Mouse (Mus musculus): ENCODE data around the gene Matk. TPM values are rescaled to one million over a fixed set of nuclear protein-coding genes. Genes with fewer than 3 reads are reported as not detected.

Matk gene
- total RNA-seq, 1 experiment = 0.85 TPM

- no peak overlapping the region for H3K4me3 ChIP-seq (ENCODE audit: insufficient read depth in 1 of 2, low read depth in 1 of 2, low read length in 2 of 2, poor library complexity in 1 of 2, severe bottlenecking in 1 of 2)
- no peaks in the 10 kb centered on the region for H3K9me3 ChIP-seq (ENCODE audit: control insufficient read depth, insufficient read depth, low read depth, low read length)
- TF ChIP-seq ZC3H11A (IDR thresholded peaks at IDR 0.05; ENCODE audit: borderline replicate concordance, low read depth, low read length) (no peak), HCFC1 (IDR thresholded peaks at IDR 0.05; ENCODE audit: borderline replicate concordance, insufficient read depth, low read length) (no peak), ZNF384 (IDR thresholded peaks at IDR 0.05; ENCODE audit: low read depth, low read length) (no peak), CHD2 (IDR thresholded peaks at IDR 0.05; ENCODE audit: low read depth, low read length) (no peak), MAFK (IDR thresholded peaks at IDR 0.05; ENCODE audit: insufficient read depth, low read depth, low read length) (no peak)
- H3K27ac ChIP-seq (ENCODE audit: insufficient read depth, low read depth, low read length, poor library complexity, severe bottlenecking) = no peak overlapping the region
- H3K4me1 ChIP-seq (ENCODE audit: control insufficient read depth in 2 of 2, insufficient read depth in 2 of 2, low read length in 2 of 2, poor library complexity in 1 of 2) = peaks cover 0 to 21% of the 10 kb centered on the region in 2 experiments; a peak in 2 of 4 replicates
- no peak for DNase-seq (ENCODE audit: low read depth, low spot score)
- in situ Hi-C loops (cut with MboI; ENCODE audit: low sequenced_read_pairs in 2 of 2, unreplicated experiment in 2 of 2) = no loop called here
- H3K36me3 ChIP-seq (ENCODE audit: control insufficient read depth, insufficient read depth, low read length, poor library complexity, severe bottlenecking) = peaks cover 5% of the 10 kb centered on the region; the same call in 1 of the 2 replicates
- no peak overlapping the region for H3K9ac ChIP-seq (ENCODE audit: insufficient read depth, low read depth, low read length, poor library complexity, severe bottlenecking)
Observed at GRCm38 (mm10) chr10:81297246-81297645, 44.5 kb downstream of the Matk start.

GRCm38 (mm10) chr10:81297845-81298244, 45.1 kb downstream of the Matk start:
- H3K4me1 ChIP-seq (ENCODE audit: control insufficient read depth in 2 of 2, insufficient read depth in 2 of 2, low read length in 2 of 2, poor library complexity in 1 of 2) = peaks cover 0 to 21% of the 10 kb centered on the region in 2 experiments; a peak in 2 of 4 replicates
- H3K9me3 ChIP-seq (ENCODE audit: control insufficient read depth, insufficient read depth, low read depth, low read length) = no peaks in the 10 kb centered on the region
- peaks cover 5% of the 10 kb centered on the region; the same call in 1 of the 2 replicates for H3K36me3 ChIP-seq (ENCODE audit: control insufficient read depth, insufficient read depth, low read length, poor library complexity, severe bottlenecking)
- H3K27ac ChIP-seq (ENCODE audit: insufficient read depth, low read depth, low read length, poor library complexity, severe bottlenecking) = no peak overlapping the region
- H3K9ac ChIP-seq (ENCODE audit: insufficient read depth, low read depth, low read length, poor library complexity, severe bottlenecking) = no peak overlapping the region
- DNase-seq (ENCODE audit: low read depth, low spot score) = no peak
- H3K4me3 ChIP-seq (ENCODE audit: insufficient read depth in 1 of 2, low read depth in 1 of 2, low read length in 2 of 2, poor library complexity in 1 of 2, severe bottlenecking in 1 of 2) = no peak overlapping the region
- in situ Hi-C loops (cut with MboI; ENCODE audit: low sequenced_read_pairs in 2 of 2, unreplicated experiment in 2 of 2) = no loop called here
- TF ChIP-seq MAFK (IDR thresholded peaks at IDR 0.05; ENCODE audit: insufficient read depth, low read depth, low read length) = no peak
- TF ChIP-seq CHD2 (IDR thresholded peaks at IDR 0.05; ENCODE audit: low read depth, low read length) = no peak
- no peak for TF ChIP-seq ZNF384 (IDR thresholded peaks at IDR 0.05; ENCODE audit: low read depth, low read length)
- no peak for TF ChIP-seq ZC3H11A (IDR thresholded peaks at IDR 0.05; ENCODE audit: borderline replicate concordance, low read depth, low read length)
- TF ChIP-seq HCFC1 (IDR thresholded peaks at IDR 0.05; ENCODE audit: borderline replicate concordance, insufficient read depth, low read length) = no peak

GRCm38 (mm10) chr10:81298369-81299100, 45.8 kb downstream of the Matk start:
- Histone ChIP-seq H3K9ac (ENCODE audit: insufficient read depth, low read depth, low read length, poor library complexity, severe bottlenecking) (no peak overlapping the region), H3K4me3 (ENCODE audit: insufficient read depth in 1 of 2, low read depth in 1 of 2, low read length in 2 of 2, poor library complexity in 1 of 2, severe bottlenecking in 1 of 2) (no peak overlapping the region), H3K9me3 (ENCODE audit: control insufficient read depth, insufficient read depth, low read depth, low read length) (no peaks in the 10 kb centered on the region), H3K36me3 (ENCODE audit: control insufficient read depth, insufficient read depth, low read length, poor library complexity, severe bottlenecking) (peaks cover 5% of the 10 kb centered on the region; the same call in 1 of the 2 replicates), H3K27ac (ENCODE audit: insufficient read depth, low read depth, low read length, poor library complexity, severe bottlenecking) (no peak overlapping the region), H3K4me1 (ENCODE audit: control insufficient read depth in 2 of 2, insufficient read depth in 2 of 2, low read length in 2 of 2, poor library complexity in 1 of 2) (peaks cover 0 to 27% of the 10 kb centered on the region in 2 experiments; a peak in 2 of 4 replicates)
- TF ChIP-seq ZNF384 (IDR thresholded peaks at IDR 0.05; ENCODE audit: low read depth, low read length) = no peak
- in situ Hi-C loops (cut with MboI; ENCODE audit: low sequenced_read_pairs in 2 of 2, unreplicated experiment in 2 of 2) = no loop called here
- DNase-seq (ENCODE audit: low read depth, low spot score) = no peak

- in situ Hi-C loops (cut with MboI; ENCODE audit: low sequenced_read_pairs in 2 of 2, unreplicated experiment in 2 of 2) = no loop called here
- peaks cover 0 to 19% of the 10 kb centered on the region in 2 experiments; a peak in 1 of 4 replicates for H3K4me1 ChIP-seq (ENCODE audit: control insufficient read depth in 2 of 2, insufficient read depth in 2 of 2, low read length in 2 of 2, poor library complexity in 1 of 2)
- no peak for DNase-seq (ENCODE audit: low read depth, low spot score)
- H3K36me3 ChIP-seq (ENCODE audit: control insufficient read depth, insufficient read depth, low read length, poor library complexity, severe bottlenecking) = peaks cover 5% of the 10 kb centered on the region; the same call in 1 of the 2 replicates
- H3K9me3 ChIP-seq (ENCODE audit: control insufficient read depth, insufficient read depth, low read depth, low read length) = no peaks in the 10 kb centered on the region
- H3K9ac ChIP-seq (ENCODE audit: insufficient read depth, low read depth, low read length, poor library complexity, severe bottlenecking) = no peak overlapping the region
- H3K27ac ChIP-seq (ENCODE audit: insufficient read depth, low read depth, low read length, poor library complexity, severe bottlenecking) = no peak overlapping the region
- no peak overlapping the region for H3K4me3 ChIP-seq (ENCODE audit: insufficient read depth in 1 of 2, low read depth in 1 of 2, low read length in 2 of 2, poor library complexity in 1 of 2, severe bottlenecking in 1 of 2)
- no peak for TF ChIP-seq ZC3H11A (IDR thresholded peaks at IDR 0.05; ENCODE audit: borderline replicate concordance, low read depth, low read length)
Observed at GRCm38 (mm10) chr10:81299585-81300351, 47.0 kb downstream of the Matk start.

All from ES-E14 (cell line).